Mouse (Mus musculus): ENCODE data around the gene Ftcd. TPM values are rescaled to one million over a fixed set of nuclear protein-coding genes. Genes with fewer than 3 reads are reported as not detected.

Ftcd gene
- polyA plus RNA-seq (2021; fragmentation: Nextera tagmentation) = not detected in 2 replicates
- long read RNA-seq, experiment 1 = 0 reads
- long read RNA-seq, experiment 2, partial matches to known transcripts = 0 of 1 reads
- long read RNA-seq, experiment 2, other reads (novel, unspliced or antisense) = 1 of 1 reads

DNA sequence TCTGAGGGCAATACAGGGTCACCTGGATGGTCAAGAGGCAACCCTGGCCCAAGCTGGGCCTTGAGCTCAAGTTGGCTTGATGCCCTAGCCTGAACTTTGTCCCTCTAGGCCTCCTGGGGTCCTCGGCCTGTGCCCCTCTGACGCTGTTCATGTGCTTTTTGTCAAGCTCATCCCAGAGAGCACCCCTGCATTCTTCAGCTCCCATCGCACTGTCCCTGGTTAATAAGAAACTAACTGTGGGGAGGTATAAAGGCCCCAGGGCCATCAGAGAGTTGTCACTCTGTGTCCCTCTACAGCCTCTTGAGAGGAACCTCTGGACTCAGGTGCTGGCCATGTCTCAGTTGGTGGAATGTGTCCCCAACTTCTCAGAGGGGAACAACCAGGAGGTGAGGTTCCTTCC is at the start of gene Ftcd:
TSS of gene Ftcd (plus strand) at position 275 of the 400 bp plus-strand sequence.

DNA sequence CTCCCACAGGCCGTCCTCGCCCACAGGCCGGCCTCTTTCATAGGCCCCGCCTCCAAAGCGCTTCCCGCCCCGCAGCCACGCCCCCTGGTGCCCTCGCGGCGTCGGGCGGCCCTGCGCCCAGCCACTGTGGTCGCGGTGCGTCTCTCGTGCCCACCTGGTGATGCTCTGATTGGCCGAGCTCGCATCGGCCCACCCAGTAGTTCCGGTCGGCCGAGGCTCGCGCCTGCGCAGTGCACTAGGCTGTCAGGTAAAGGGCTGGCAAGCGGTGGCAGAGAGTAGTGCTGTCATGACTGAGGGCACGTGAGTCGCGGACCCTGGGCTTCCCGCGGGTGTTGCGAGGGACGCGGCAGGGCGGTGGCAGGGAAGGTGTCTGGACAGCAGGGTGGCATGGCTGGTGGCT is 44.1 kb upstream of the Ftcd start, which contains the start of gene Lss:
TSS of gene Lss (plus strand) at position 214 of the 400 bp plus-strand sequence.

DNA sequence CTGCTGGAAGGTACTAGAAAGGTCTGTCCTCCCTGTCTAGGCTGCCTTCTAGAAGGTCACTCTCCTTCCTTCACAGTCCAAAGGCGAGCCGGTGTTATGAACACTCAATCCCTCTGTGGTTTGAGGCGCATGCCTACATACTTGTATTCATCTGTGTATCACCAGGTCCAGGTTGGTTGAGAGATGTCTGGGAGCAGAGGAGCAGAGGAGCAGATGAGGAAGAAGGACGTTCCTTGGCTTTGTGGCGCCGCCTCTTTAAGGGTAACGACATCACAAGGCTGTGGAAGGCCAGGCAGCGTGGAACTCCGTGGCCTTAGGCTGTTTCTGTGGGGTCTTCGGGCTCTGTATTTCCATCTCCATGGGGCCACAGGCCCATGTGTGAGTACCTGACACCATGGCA is 13.5 kb upstream of the Ftcd start, which contains the start of gene Spatc1l:
TSS of gene Spatc1l (plus strand) at position 301 of the 400 bp plus-strand sequence.

DNA sequence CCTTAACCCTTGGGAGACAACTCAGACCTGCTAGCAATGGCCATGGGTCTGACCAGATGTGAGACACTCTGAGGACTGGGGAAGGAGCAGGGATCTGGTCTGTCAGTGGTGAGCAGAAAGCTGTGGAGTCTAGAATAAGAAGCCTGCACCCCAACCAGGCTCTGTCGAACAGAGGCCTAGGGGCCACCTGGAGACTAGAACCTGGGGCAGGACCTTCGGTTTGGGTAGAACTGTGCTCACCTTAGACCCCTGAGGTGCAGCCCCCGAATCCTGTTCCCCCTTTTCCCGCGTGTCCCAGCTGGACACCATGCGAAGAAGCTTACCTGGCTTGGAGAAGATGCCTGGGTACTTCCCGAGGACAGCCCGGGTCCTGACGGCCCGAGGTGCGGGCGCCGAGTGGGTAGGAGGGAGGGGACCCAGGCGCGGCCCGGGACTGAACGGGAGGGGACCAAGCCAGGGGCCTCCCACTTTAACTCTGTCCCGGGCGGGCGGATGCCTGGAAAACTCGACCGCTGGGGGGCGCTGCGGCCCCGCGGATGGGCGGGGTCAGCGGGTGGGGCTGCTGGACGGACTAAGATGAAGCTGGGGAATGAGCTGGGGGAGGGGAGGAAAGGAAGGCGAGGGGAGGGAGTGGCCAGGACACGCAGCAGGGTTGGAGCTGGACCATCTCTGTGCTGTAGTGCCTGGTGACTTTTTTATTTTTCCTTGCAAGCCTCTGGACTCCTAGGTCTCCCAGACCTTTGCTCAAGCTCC is 47.7 kb downstream of the Ftcd start, which contains the start of gene Col6a2:
TSS of gene Col6a2 (minus strand) at position 703 of the 753 bp plus-strand sequence.

Other genes starting within 250 kb of the Ftcd start
- gene Dip2a, start 230.4 kb upstream of the Ftcd start, polyA plus RNA-seq (2021; fragmentation: Nextera tagmentation) = 29.7 and 36.3 TPM in 2 replicates
- not detected in 2 replicates for gene AC141477.1, start 135.2 kb upstream of the Ftcd start, polyA plus RNA-seq (2021; fragmentation: Nextera tagmentation)
- 5.8 and 11.4 TPM in 2 replicates for gene Pcnt, start 132.9 kb upstream of the Ftcd start, polyA plus RNA-seq (2021; fragmentation: Nextera tagmentation)
- gene 2610028H24Rik, start 126.6 kb upstream of the Ftcd start, polyA plus RNA-seq (2021; fragmentation: Nextera tagmentation) = 0.30 TPM in 2 replicates
- gene Mcm3ap, start 106.7 kb upstream of the Ftcd start, polyA plus RNA-seq (2021; fragmentation: Nextera tagmentation) = 18.7 and 19.0 TPM in 2 replicates
- 3.4 and 3.9 TPM in 2 replicates for gene Ybey, start 106.5 kb upstream of the Ftcd start, polyA plus RNA-seq (2021; fragmentation: Nextera tagmentation)
- gene Lss, start 44.1 kb upstream of the Ftcd start, polyA plus RNA-seq (2021; fragmentation: Nextera tagmentation) = 11.4 and 16.8 TPM in 2 replicates
- gene Spatc1l, start 13.4 kb upstream of the Ftcd start, polyA plus RNA-seq (2021; fragmentation: Nextera tagmentation) = not detected in 2 replicates
- 0.55 and 0.68 TPM in 2 replicates for gene Col6a2, start 48.0 kb downstream of the Ftcd start, polyA plus RNA-seq (2021; fragmentation: Nextera tagmentation)
- 0.68 and 0.75 TPM in 2 replicates for gene Col6a1, start 150.5 kb downstream of the Ftcd start, polyA plus RNA-seq (2021; fragmentation: Nextera tagmentation)